Mouse (Mus musculus) limb, embryonic 14.5 days (tissue): ENCODE measurements around the gene Gm37240. TPM values are rescaled to one million over a fixed set of nuclear protein-coding genes. Genes with fewer than 3 reads are reported as not detected.

ENCODE experiments used
- ATAC-seq: fragments of 200-750 bp; cut with Nextera tagmentation; 2 replicates; pipeline ENCODE4 v1.8.0; 2017; ENCODE audit warnings: low read depth, moderate number of reproducible peaks, moderate TSS enrichment; ENCODE audit not compliant: low FRiP score
- DNase-seq: peaks from one replicate; pipeline ENCODE4 v3.0.0-alpha.2; 2015; ENCODE audit warnings: low spot score
- H3K27ac ChIP-seq: fragments of 300-500 bp; sonication (generic); replicated peaks from 2 replicates; pipeline ENCODE4 v1.5.1; 2014; ENCODE audit warnings: low read depth, mild to moderate bottlenecking, low read length, moderate library complexity, mixed read lengths
- H3K27me3 ChIP-seq: fragments of 300-500 bp; sonication (generic); 2 replicates; pipeline ENCODE4 v1.6.1; 2014; ENCODE audit warnings: low read length, mixed read lengths; ENCODE audit not compliant: control insufficient read depth, insufficient read depth
- H3K36me3 ChIP-seq: fragments of 300-500 bp; sonication (generic); 2 replicates; pipeline ENCODE4 v1.6.1; 2014; ENCODE audit warnings: mild to moderate bottlenecking, low read length, moderate library complexity, mixed read lengths; ENCODE audit not compliant: control insufficient read depth, insufficient read depth
- H3K4me1 ChIP-seq: fragments of 300-500 bp; sonication (generic); 2 replicates; pipeline ENCODE4 v1.6.1; 2014; ENCODE audit warnings: antibody characterized with exemption, low read length, mixed read lengths; ENCODE audit not compliant: control insufficient read depth, insufficient read depth
- H3K4me2 ChIP-seq: fragments of 300-500 bp; sonication (generic); replicated peaks from 2 replicates; pipeline ENCODE4 v1.6.1; 2014; ENCODE audit warnings: low read depth, mild to moderate bottlenecking, low read length, moderate library complexity; ENCODE audit not compliant: severe bottlenecking
- H3K4me3 ChIP-seq: fragments of 300-500 bp; sonication (generic); replicated peaks from 2 replicates; pipeline ENCODE4 v1.5.1; 2014; ENCODE audit warnings: low read length
- H3K9ac ChIP-seq: fragments of 300-500 bp; sonication (generic); 2 replicates; pipeline ENCODE4 v1.6.1; 2014; ENCODE audit warnings: mild to moderate bottlenecking, low read depth, low read length, moderate library complexity; ENCODE audit not compliant: severe bottlenecking
- H3K9me3 ChIP-seq: fragments of 300-500 bp; sonication (generic); 2 replicates; pipeline ENCODE4 v1.6.1; 2016; ENCODE audit warnings: low read length; ENCODE audit not compliant: control insufficient read depth
- POLR2A ChIP-seq: fragments of 200-500 bp; IDR thresholded peaks from 2 replicates; pipeline ENCODE4 v1.8.0; 2012; ENCODE audit warnings: inconsistent platforms, mild to moderate bottlenecking, moderate library complexity, borderline replicate concordance; ENCODE audit not compliant: insufficient read depth, insufficient read length; ENCODE audit errors: extremely low read depth
- WGBS: fragments of 180-500 bp; shearing (Covaris S2); extraction: QIAGEN DNeasy Blood & Tissue Kit; methylation state at CpG from one replicate; pipeline ENCODE4 v1.1.7; 2014; 5-methylcytosine and 5-hydroxymethylcytosine counted together
- polyA plus RNA-seq, 2 experiments: library from polyadenylated mRNA; depleted of rRNA in 1 of 2; stranded (reverse) in 1 of 2; unstranded in 1 of 2; fragments of >200 nt; fragmentation: Nextera tagmentation in 1 of 2; extraction: Ambion mirVana in 1 of 2; gene quantifications; 2 replicates each; pipeline versions ENCODE4 v1.2.1 to v1.2.3; 2012 to 2014

The Gm37240 gene
- polyA plus RNA-seq, 2 experiments = 2.0 to 13.4 TPM

DNA sequence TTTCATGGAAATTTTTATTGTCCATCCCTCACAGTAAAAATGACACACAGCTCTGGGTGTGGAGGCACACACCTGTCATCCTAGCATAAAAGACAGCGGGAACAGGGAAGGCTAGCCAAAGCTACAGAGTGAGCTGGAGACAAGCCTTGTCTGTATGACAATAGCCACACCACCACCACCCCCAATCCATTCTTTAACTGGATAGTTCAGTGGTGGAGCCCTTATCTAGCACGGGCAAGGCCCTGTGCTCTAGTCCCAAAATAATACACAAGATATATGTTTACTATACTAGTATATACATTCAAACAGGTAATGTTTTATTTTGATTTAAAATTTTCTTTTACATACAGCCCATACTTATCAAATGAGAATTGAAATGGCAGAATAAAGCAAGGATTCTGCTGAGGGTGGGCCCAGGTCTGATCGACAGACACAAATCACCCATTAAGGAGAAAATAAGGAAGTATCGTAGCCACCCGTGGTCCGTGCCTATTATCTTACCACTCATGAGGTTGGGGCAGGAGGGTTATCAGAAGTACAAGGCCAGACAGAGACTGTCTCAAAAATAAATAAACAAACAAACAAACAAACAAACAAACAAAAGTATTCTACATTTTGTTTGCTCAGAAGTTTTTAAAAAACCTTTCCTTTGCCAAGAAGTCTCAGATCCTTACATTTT, 1421.4 kb downstream of the Gm37240 start:
- no peaks in the 10 kb centered on the region for H3K9me3 ChIP-seq
- H3K27me3 ChIP-seq = no peaks in the 10 kb centered on the region
- ATAC-seq = no peak
- H3K4me3 ChIP-seq = no peak overlapping the region
- DNase-seq = no peak
- 0 out of 2 replicates have a peak, but pooled peaks cover 3% of the 10 kb centered on the region for H3K4me1 ChIP-seq
- no peak overlapping the region for H3K27ac ChIP-seq
- H3K4me2 ChIP-seq = no peak overlapping the region
- H3K9ac ChIP-seq = no peak overlapping the region
- H3K36me3 ChIP-seq = no peaks in the 10 kb centered on the region
- WGBS = 77% methylated on average over 6 of the region's 6 CpGs
- TF ChIP-seq POLR2A = no peak

GRCm38 (mm10) chr3:84461687-84462086, 1425.6 kb downstream of the Gm37240 start:
- H3K4me3 ChIP-seq = no peak overlapping the region
- DNase-seq = no peak
- 36% methylated on average over 4 of the region's 4 CpGs for WGBS
- no peaks in the 10 kb centered on the region for H3K36me3 ChIP-seq
- H3K9ac ChIP-seq = no peak overlapping the region
- no peaks in the 10 kb centered on the region for H3K4me1 ChIP-seq
- H3K9me3 ChIP-seq = no peaks in the 10 kb centered on the region
- no peak for TF ChIP-seq POLR2A
- H3K27ac ChIP-seq = no peak overlapping the region
- no peaks in the 10 kb centered on the region for H3K27me3 ChIP-seq
- no peak overlapping the region for H3K4me2 ChIP-seq
- no peak for ATAC-seq

DNA sequence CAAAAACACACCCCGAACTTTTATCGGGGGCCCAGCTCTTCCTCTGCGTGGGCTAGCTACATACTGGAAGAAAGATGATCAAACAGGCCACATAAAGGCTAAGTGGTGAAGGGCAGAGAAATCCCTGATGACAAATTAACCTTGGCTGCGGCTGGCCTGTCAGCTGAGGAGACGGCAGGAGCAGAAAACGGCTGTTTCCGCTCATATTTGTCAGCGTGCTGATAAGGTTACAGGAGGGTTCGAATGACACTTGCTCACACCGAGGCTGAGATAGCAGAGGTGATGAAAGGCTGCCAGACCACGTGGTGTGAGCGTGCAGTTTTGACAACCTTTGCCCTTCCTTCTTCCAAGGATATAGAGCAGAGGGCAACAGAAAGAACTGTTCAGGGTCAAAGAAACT, 1426.4 kb downstream of the Gm37240 start:
- 19% methylated on average over 12 of the region's 12 CpGs for WGBS
- Histone ChIP-seq H3K4me1 (no peaks in the 10 kb centered on the region), H3K9me3 (no peaks in the 10 kb centered on the region), H3K4me3 (no peak overlapping the region), H3K4me2 (no peak overlapping the region), H3K36me3 (no peaks in the 10 kb centered on the region), H3K9ac (no peak overlapping the region), H3K27me3 (no peaks in the 10 kb centered on the region), H3K27ac (no peak overlapping the region)
- DNase-seq (no peak), ATAC-seq (no peak; the same call in 1 of the 2 replicates)
- TF ChIP-seq POLR2A = no peak

GRCm38 (mm10) chr3:84460499-84460898, 1426.8 kb downstream of the Gm37240 start:
- Histone ChIP-seq H3K4me3 (no peak overlapping the region), H3K9ac (no peak overlapping the region)
- no peak for ATAC-seq

GRCm38 (mm10) chr3:84455733-84456417, 1431.4 kb downstream of the Gm37240 start:
- Histone ChIP-seq H3K9me3 (no peaks in the 10 kb centered on the region), H3K4me1 (no peaks in the 10 kb centered on the region), H3K27ac (no peak overlapping the region), H3K36me3 (no peaks in the 10 kb centered on the region), H3K4me2 (no peak overlapping the region), H3K9ac (no peak overlapping the region), H3K4me3 (no peak overlapping the region), H3K27me3 (no peaks in the 10 kb centered on the region)
- TF ChIP-seq POLR2A = no peak
- ATAC-seq (no peak), DNase-seq (no peak)
- WGBS = 69% methylated on average over 12 of the region's 12 CpGs

More at GRCm38 (mm10) chr3:84460499-84460898, 1426.8 kb downstream of the Gm37240 start:
- DNase-seq = no peak
- Histone ChIP-seq H3K4me2 (no peak overlapping the region), H3K27me3 (no peaks in the 10 kb centered on the region), H3K9me3 (no peaks in the 10 kb centered on the region), H3K4me1 (no peaks in the 10 kb centered on the region), H3K27ac (no peak overlapping the region), H3K36me3 (no peaks in the 10 kb centered on the region)
- TF ChIP-seq POLR2A = no peak
- WGBS = 32% methylated on average over 3 of the region's 3 CpGs
